Mouse (Mus musculus) stomach, postnatal 0 days (tissue): ENCODE data around the gene Phox2a.

ENCODE experiments used
- CTCF ChIP-seq: IDR thresholded peaks from 2 replicates; pipeline ENCODE4 v1.5.1; 2016; ENCODE audit warnings: antibody characterized with exemption, low read depth, mild to moderate bottlenecking, moderate library complexity
- EP300 ChIP-seq: optimal IDR thresholded peaks from 2 replicates; pipeline ENCODE3; 2016; ENCODE audit warnings: antibody characterized with exemption

GRCm38 (mm10) chr7:101833916-101834584 lies 15.9 kb downstream of the Phox2a start:
- TF ChIP-seq EP300 (no peak), CTCF (no peak)
